Mouse (Mus musculus): ENCODE results near the gene Dcaf1. TPM values are rescaled to one million over a fixed set of nuclear protein-coding genes. Genes with fewer than 3 reads are reported as not detected.

Dcaf1 gene
- polyA plus RNA-seq, 1 experiment from 2014 or later = 33.6 TPM

DNA sequence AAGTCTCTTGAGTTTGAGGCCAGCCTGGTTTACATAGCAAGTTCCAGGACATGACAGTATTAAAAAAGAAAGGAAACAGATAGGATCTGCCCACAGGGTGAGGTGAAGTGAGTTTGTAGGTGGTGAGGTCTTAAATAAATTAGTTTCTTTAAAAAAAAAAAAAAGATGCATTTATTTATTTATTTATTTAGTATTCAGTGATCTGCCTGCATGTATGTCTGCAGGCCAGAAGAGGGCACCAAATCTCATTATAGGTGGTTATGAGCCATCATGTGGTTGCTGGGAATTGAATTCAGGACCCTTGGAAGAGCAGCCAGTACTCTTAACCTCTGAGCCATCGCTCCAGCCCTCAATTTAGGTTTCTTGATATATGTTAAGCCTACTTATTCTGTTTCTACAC is 18.9 kb downstream of the Dcaf1 start:
- H3K4me1 ChIP-seq (ENCODE audit: control insufficient read depth, insufficient read depth, low read length) = no peaks in the 10 kb centered on the region
- DNase-seq (ENCODE audit: low spot score) (no peak), ATAC-seq (ENCODE audit: insufficient number of reproducible peaks, low FRiP score, low TSS enrichment, low read depth) (no peak)
- H3K27me3 ChIP-seq (ENCODE audit: control insufficient read depth, insufficient read depth, low read length) = no peaks in the 10 kb centered on the region
- H3K36me3 ChIP-seq (ENCODE audit: control insufficient read depth, insufficient read depth, low read length) = peaks cover 10% of the 10 kb centered on the region
- H3K9me3 ChIP-seq (ENCODE audit: control insufficient read depth, low read length) = no peaks in the 10 kb centered on the region
- H3K9ac ChIP-seq (ENCODE audit: low read length) = no peak overlapping the region
- 97% methylated on average over 1 of the region's 1 CpGs for WGBS
- H3K27ac ChIP-seq (replicated peaks; ENCODE audit: low read depth, low read length) = no peak overlapping the region
- no peak overlapping the region for H3K4me3 ChIP-seq (ENCODE audit: low read depth, low read length)
- H3K4me2 ChIP-seq (ENCODE audit: low read depth, severe bottlenecking) = no peak overlapping the region

DNA sequence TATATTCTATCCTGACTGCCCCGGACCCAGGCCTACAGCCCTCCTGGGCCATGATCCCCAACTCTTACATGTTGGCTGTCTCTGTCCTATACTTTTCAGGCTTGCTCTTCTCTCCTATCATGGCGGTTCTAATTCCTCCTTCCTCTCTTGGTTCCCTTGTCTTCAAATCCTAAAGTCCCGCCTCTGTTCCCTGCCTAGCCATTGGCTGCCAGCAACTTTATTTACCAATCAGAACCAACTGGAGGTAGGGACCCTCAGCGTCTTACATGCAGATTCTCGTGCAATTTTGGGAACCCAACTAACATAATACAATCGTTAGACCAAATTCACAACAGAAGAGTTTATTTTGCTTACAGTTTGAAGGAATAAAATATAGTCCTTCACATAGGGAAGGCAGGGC is 21.1 kb downstream of the Dcaf1 start:
- no peaks in the 10 kb centered on the region for H3K4me1 ChIP-seq (ENCODE audit: control insufficient read depth, insufficient read depth, low read length)
- no peaks in the 10 kb centered on the region for H3K27me3 ChIP-seq (ENCODE audit: control insufficient read depth, insufficient read depth, low read length)
- H3K27ac ChIP-seq (replicated peaks; ENCODE audit: low read depth, low read length) = no peak overlapping the region
- no peak for DNase-seq (ENCODE audit: low spot score)
- no peak overlapping the region for H3K9ac ChIP-seq (ENCODE audit: low read length)
- no peak overlapping the region for H3K4me3 ChIP-seq (ENCODE audit: low read depth, low read length)
- ATAC-seq (ENCODE audit: insufficient number of reproducible peaks, low FRiP score, low TSS enrichment, low read depth) = no peak
- H3K36me3 ChIP-seq (ENCODE audit: control insufficient read depth, insufficient read depth, low read length) = peaks cover 12% of the 10 kb centered on the region
- H3K4me2 ChIP-seq (ENCODE audit: low read depth, severe bottlenecking) = no peak overlapping the region
- 94% methylated on average over 6 of the region's 6 CpGs for WGBS
- H3K9me3 ChIP-seq (ENCODE audit: control insufficient read depth, low read length) = no peaks in the 10 kb centered on the region

DNA sequence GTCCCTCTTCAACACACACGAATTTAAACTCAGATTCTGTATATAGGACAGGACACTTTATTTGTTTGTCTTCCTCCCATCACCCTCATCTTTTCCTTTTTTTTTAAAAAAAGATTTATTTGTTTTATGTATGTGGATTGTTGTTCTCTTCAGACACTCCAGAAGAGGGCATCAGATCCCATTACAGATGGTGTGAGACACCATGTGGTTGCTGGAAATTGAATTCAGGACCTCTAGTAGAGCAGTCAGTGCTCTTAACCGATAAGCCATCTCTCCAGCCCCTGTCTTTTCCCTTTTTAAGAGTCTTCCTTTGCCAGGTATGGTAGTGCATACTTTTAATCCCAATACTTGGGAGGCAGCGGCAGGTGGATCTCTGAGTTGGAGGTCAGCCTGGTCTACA is 35.0 kb downstream of the Dcaf1 start:
- ATAC-seq (ENCODE audit: insufficient number of reproducible peaks, low FRiP score, low TSS enrichment, low read depth) = no peak
- H3K4me2 ChIP-seq (ENCODE audit: low read depth, severe bottlenecking) = no peak overlapping the region
- no peaks in the 10 kb centered on the region for H3K27me3 ChIP-seq (ENCODE audit: control insufficient read depth, insufficient read depth, low read length)
- no peak overlapping the region for H3K9ac ChIP-seq (ENCODE audit: low read length)
- H3K27ac ChIP-seq (replicated peaks; ENCODE audit: low read depth, low read length) = no peak overlapping the region
- DNase-seq (ENCODE audit: low spot score) = no peak
- no peak overlapping the region for H3K4me3 ChIP-seq (ENCODE audit: low read depth, low read length)
- no peaks in the 10 kb centered on the region for H3K4me1 ChIP-seq (ENCODE audit: control insufficient read depth, insufficient read depth, low read length)
- peaks cover 23% of the 10 kb centered on the region for H3K36me3 ChIP-seq (ENCODE audit: control insufficient read depth, insufficient read depth, low read length)
- WGBS = 81% methylated on average over 3 of the region's 3 CpGs
- no peaks in the 10 kb centered on the region for H3K9me3 ChIP-seq (ENCODE audit: control insufficient read depth, low read length)

DNA sequence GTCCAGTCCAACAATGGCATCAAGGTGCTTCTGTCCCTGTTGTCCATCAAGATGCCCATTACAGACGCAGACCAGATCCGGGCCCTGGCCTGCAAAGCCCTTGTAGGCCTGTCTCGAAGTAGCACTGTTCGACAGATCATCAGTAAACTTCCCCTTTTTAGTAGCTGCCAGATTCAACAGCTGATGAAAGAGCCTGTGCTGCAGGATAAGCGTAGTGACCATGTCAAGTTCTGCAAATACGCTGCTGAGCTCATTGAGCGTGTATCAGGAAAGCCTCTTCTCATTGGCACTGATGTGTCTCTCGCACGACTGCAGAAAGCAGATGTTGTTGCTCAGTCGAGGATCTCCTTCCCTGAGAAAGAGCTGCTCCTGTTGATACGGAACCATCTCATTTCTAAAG is 36.4 kb downstream of the Dcaf1 start:
- Histone ChIP-seq H3K9me3 (ENCODE audit: control insufficient read depth, low read length) (no peaks in the 10 kb centered on the region), H3K9ac (ENCODE audit: low read length) (no peak overlapping the region), H3K4me2 (ENCODE audit: low read depth, severe bottlenecking) (no peak overlapping the region), H3K27ac (replicated peaks; ENCODE audit: low read depth, low read length) (no peak overlapping the region), H3K4me1 (ENCODE audit: control insufficient read depth, insufficient read depth, low read length) (no peaks in the 10 kb centered on the region), H3K27me3 (ENCODE audit: control insufficient read depth, insufficient read depth, low read length) (no peaks in the 10 kb centered on the region), H3K36me3 (ENCODE audit: control insufficient read depth, insufficient read depth, low read length) (peaks cover 23% of the 10 kb centered on the region), H3K4me3 (ENCODE audit: low read depth, low read length) (no peak overlapping the region)
- no peak for ATAC-seq (ENCODE audit: insufficient number of reproducible peaks, low FRiP score, low TSS enrichment, low read depth)
- 94% methylated on average over 11 of the region's 11 CpGs for WGBS
- no peak for DNase-seq (ENCODE audit: low spot score)

DNA sequence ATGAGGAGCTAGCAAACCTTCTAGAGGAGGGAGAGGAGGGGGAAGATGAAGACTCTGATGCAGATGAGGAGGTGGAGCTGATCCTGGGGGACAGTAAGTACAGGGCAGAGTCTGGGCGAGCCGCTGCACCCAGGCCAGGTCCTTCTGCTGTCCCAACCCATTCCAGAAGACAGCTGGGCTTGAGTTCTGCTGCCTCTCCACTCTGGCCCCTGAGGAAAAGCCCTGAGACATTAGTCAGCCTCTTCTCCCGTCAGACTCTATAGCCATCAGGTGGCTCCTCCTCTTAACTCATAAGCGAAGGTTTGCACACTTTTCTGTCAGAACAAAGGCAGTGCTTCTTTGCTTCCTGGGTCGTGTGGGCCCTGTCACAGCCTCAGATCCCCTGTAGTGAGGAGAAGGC is 52.5 kb downstream of the Dcaf1 start:
- DNase-seq (ENCODE audit: low spot score) (no peak), ATAC-seq (ENCODE audit: insufficient number of reproducible peaks, low FRiP score, low TSS enrichment, low read depth) (no peak)
- Histone ChIP-seq H3K36me3 (ENCODE audit: control insufficient read depth, insufficient read depth, low read length) (peaks cover 7% of the 10 kb centered on the region; the same call in 1 of the 2 replicates), H3K4me3 (ENCODE audit: low read depth, low read length) (no peak overlapping the region), H3K27me3 (ENCODE audit: control insufficient read depth, insufficient read depth, low read length) (no peaks in the 10 kb centered on the region), H3K9me3 (ENCODE audit: control insufficient read depth, low read length) (no peaks in the 10 kb centered on the region), H3K4me1 (ENCODE audit: control insufficient read depth, insufficient read depth, low read length) (no peaks in the 10 kb centered on the region), H3K9ac (ENCODE audit: low read length) (no peak overlapping the region), H3K27ac (replicated peaks; ENCODE audit: low read depth, low read length) (no peak overlapping the region), H3K4me2 (ENCODE audit: low read depth, severe bottlenecking) (no peak overlapping the region)
- 87% methylated on average over 5 of the region's 5 CpGs for WGBS

DNA sequence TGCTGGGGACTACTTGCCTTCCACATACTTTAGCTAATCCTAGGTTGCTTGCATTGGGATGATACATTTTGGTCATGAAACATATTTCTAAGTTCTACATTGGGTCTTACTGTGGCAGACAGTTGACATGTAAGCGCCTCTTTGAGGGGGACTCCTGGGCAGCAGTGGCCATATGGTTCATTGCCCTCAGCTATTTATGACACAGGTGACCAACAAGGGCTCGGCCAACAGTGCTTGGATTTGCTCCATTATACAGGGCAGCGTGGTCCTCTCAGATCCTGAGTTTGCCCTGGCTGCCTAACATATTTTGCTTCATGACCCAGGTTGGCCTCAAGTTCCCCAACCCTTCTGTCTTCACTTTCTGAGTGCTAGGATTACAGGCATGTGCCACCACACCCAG is 55.0 kb downstream of the Dcaf1 start:
- H3K9me3 ChIP-seq (ENCODE audit: control insufficient read depth, low read length) = no peaks in the 10 kb centered on the region

DNA sequence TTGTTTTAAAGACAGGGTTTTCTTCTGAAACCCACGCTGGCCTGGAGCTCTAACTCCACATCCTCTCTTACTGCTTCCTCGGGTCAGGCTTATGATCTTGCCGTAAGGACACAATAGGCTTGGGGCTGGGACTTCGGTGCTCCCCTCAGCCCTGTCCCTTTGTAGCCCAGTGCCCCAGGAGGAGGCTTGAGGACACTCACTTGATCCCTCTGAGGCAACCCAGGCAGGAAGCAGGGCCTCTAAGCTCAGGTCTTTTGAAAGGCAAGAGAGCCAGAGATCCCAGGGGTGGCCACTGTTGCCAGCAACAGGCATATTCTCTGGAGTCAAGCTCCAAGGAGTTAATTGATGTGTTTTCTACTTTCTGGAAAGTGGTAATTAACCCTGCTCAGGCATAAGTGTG is 57.8 kb downstream of the Dcaf1 start:
- no peak overlapping the region for H3K27ac ChIP-seq (replicated peaks; ENCODE audit: low read depth, low read length)
- H3K36me3 ChIP-seq (ENCODE audit: control insufficient read depth, insufficient read depth, low read length) = peaks cover 13% of the 10 kb centered on the region
- no peaks in the 10 kb centered on the region for H3K27me3 ChIP-seq (ENCODE audit: control insufficient read depth, insufficient read depth, low read length)
- H3K4me3 ChIP-seq (ENCODE audit: low read depth, low read length) = no peak overlapping the region
- no peak overlapping the region for H3K4me2 ChIP-seq (ENCODE audit: low read depth, severe bottlenecking)
- no peaks in the 10 kb centered on the region for H3K9me3 ChIP-seq (ENCODE audit: control insufficient read depth, low read length)
- no peak for ATAC-seq (ENCODE audit: insufficient number of reproducible peaks, low FRiP score, low TSS enrichment, low read depth)
- no peak overlapping the region for H3K9ac ChIP-seq (ENCODE audit: low read length)
- H3K4me1 ChIP-seq (ENCODE audit: control insufficient read depth, insufficient read depth, low read length) = peaks cover 16% of the 10 kb centered on the region
- DNase-seq (ENCODE audit: low spot score) = no peak
- WGBS = 81% methylated on average over 4 of the region's 4 CpGs

More for the DNA sequence above, 55.0 kb downstream of the Dcaf1 start:
- Histone ChIP-seq H3K27ac (replicated peaks; ENCODE audit: low read depth, low read length) (no peak overlapping the region), H3K36me3 (ENCODE audit: control insufficient read depth, insufficient read depth, low read length) (peaks cover 12% of the 10 kb centered on the region; the same call in 1 of the 2 replicates), H3K27me3 (ENCODE audit: control insufficient read depth, insufficient read depth, low read length) (no peaks in the 10 kb centered on the region), H3K4me3 (ENCODE audit: low read depth, low read length) (no peak overlapping the region), H3K4me1 (ENCODE audit: control insufficient read depth, insufficient read depth, low read length) (no peaks in the 10 kb centered on the region), H3K9ac (ENCODE audit: low read length) (no peak overlapping the region), H3K4me2 (ENCODE audit: low read depth, severe bottlenecking) (no peak overlapping the region)
- 74% methylated on average over 3 of the region's 3 CpGs for WGBS
- DNase-seq (ENCODE audit: low spot score) (no peak), ATAC-seq (ENCODE audit: insufficient number of reproducible peaks, low FRiP score, low TSS enrichment, low read depth) (no peak)

DNA sequence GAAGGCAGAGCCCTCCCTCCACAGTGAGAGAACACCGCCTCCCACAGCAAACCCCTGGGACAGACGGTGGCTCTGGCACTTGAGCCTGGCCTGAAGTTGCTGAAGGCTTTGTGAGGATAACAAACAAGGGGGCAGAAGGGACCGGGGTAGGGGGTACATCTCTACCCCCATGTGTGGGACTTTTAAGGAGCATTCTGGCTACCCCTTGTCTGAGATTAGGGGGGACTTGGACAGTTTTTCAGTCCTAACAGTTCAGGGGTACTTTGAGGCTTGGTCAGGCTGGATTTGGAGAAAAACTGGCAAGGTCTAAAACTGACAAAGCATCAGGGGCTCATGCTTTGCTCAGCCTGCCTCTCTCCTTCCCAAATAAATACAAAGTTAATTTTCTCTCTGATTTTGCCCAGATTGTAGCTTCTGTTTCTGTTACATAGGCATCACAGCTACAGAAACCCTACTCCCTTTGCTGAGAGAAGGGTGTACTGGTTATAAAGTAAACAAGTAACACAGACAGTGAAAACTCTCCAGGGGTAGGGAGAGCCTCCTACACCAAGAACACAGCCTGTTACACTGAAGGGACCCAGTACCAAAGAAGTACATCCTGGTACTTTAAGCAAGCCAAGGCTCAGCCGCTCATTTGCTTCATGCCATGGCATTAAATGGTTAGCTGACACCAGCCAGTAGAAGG is 59.5 kb downstream of the Dcaf1 start:
- 64% methylated on average over 4 of the region's 4 CpGs for WGBS
- Histone ChIP-seq H3K4me2 (ENCODE audit: low read depth, severe bottlenecking) (no peak overlapping the region), H3K9ac (ENCODE audit: low read length) (no peak overlapping the region), H3K27me3 (ENCODE audit: control insufficient read depth, insufficient read depth, low read length) (no peaks in the 10 kb centered on the region), H3K36me3 (ENCODE audit: control insufficient read depth, insufficient read depth, low read length) (peaks cover 12% of the 10 kb centered on the region), H3K27ac (replicated peaks; ENCODE audit: low read depth, low read length) (no peak overlapping the region), H3K4me1 (ENCODE audit: control insufficient read depth, insufficient read depth, low read length) (peaks cover 26% of the 10 kb centered on the region), H3K9me3 (ENCODE audit: control insufficient read depth, low read length) (no peaks in the 10 kb centered on the region), H3K4me3 (ENCODE audit: low read depth, low read length) (no peak overlapping the region)
- ATAC-seq (ENCODE audit: insufficient number of reproducible peaks, low FRiP score, low TSS enrichment, low read depth) (no peak), DNase-seq (ENCODE audit: low spot score) (no peak)

DNA sequence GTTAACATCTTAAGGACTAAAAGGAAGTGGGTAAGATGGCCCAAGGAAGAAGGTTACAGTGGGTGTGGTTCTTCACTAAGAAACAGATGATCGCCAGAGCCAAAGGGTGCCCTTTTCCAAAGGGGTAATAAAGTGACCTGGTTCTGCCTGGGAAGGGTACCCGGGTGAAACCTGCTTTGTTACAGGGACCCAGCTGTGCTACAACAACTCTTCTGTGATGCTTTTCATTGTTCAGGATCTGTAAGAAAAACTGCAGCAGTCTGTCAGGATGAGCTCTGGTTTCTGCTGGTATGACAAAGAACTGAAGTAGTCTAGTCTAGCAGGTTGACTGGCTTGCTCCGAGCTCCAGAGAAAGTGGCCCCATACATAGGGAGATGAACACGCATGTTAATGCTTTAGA is 60.5 kb downstream of the Dcaf1 start:
- H3K9ac ChIP-seq (ENCODE audit: low read length) = no peak overlapping the region
- no peak for DNase-seq (ENCODE audit: low spot score)
- H3K36me3 ChIP-seq (ENCODE audit: control insufficient read depth, insufficient read depth, low read length) = peaks cover 12% of the 10 kb centered on the region
- ATAC-seq (ENCODE audit: insufficient number of reproducible peaks, low FRiP score, low TSS enrichment, low read depth) = no peak
- WGBS = 82% methylated on average over 4 of the region's 4 CpGs
- no peaks in the 10 kb centered on the region for H3K27me3 ChIP-seq (ENCODE audit: control insufficient read depth, insufficient read depth, low read length)
- no peak overlapping the region for H3K4me3 ChIP-seq (ENCODE audit: low read depth, low read length)
- H3K27ac ChIP-seq (replicated peaks; ENCODE audit: low read depth, low read length) = no peak overlapping the region
- no peaks in the 10 kb centered on the region for H3K9me3 ChIP-seq (ENCODE audit: control insufficient read depth, low read length)
- no peak overlapping the region for H3K4me2 ChIP-seq (ENCODE audit: low read depth, severe bottlenecking)
- peaks cover 26% of the 10 kb centered on the region for H3K4me1 ChIP-seq (ENCODE audit: control insufficient read depth, insufficient read depth, low read length)

All from limb, embryonic 11.5 days (tissue).